Mouse (Mus musculus) midbrain, embryonic 13.5 days (tissue): Measurements from ENCODE around the gene Ulk3. TPM values are rescaled to one million over a fixed set of nuclear protein-coding genes. Genes with fewer than 3 reads are reported as not detected.

Experiments
- ATAC-seq: fragments of 200-750 bp; cut with Nextera tagmentation; 2 replicates; pipeline ENCODE4 v1.8.0; 2017; ENCODE audit warnings: mild to moderate bottlenecking, moderate TSS enrichment, moderate library complexity
- H3K27ac ChIP-seq: fragments of 300-500 bp; sonication (generic); 2 replicates; pipeline ENCODE4 v1.5.1; 2015; ENCODE audit warnings: inconsistent platforms, mild to moderate bottlenecking, moderate library complexity
- H3K27me3 ChIP-seq: fragments of 300-500 bp; sonication (generic); 2 replicates; pipeline ENCODE4 v1.6.1; 2015; ENCODE audit warnings: mild to moderate bottlenecking, inconsistent platforms
- H3K36me3 ChIP-seq: fragments of 300-500 bp; sonication (generic); 2 replicates; pipeline ENCODE4 v1.6.1; 2015; ENCODE audit warnings: mild to moderate bottlenecking, inconsistent platforms
- H3K4me1 ChIP-seq: fragments of 300-500 bp; sonication (generic); replicated peaks from 2 replicates; pipeline ENCODE4 v1.6.1; 2015; ENCODE audit warnings: inconsistent platforms
- H3K4me2 ChIP-seq: fragments of 300-500 bp; sonication (generic); replicated peaks from 2 replicates; pipeline ENCODE4 v1.6.1; 2015; ENCODE audit warnings: moderate library complexity, mild to moderate bottlenecking, inconsistent platforms
- H3K4me3 ChIP-seq: fragments of 300-500 bp; sonication (generic); replicated peaks from 2 replicates; pipeline ENCODE4 v1.5.1; 2015; ENCODE audit warnings: mild to moderate bottlenecking, inconsistent platforms
- H3K9ac ChIP-seq: fragments of 300-500 bp; sonication (generic); replicated peaks from 2 replicates; pipeline ENCODE4 v1.6.1; 2015; ENCODE audit warnings: mild to moderate bottlenecking, inconsistent platforms
- H3K9me3 ChIP-seq: fragments of 300-500 bp; sonication (generic); 2 replicates; pipeline ENCODE4 v1.6.1; 2016; ENCODE audit warnings: mild to moderate bottlenecking, inconsistent platforms
- WGBS: fragments of 180-500 bp; shearing (Covaris S2); methylation state at CpG from one replicate; pipeline ENCODE4 v1.1.7; 2015; 5-methylcytosine and 5-hydroxymethylcytosine counted together
- polyA plus RNA-seq: library from polyadenylated mRNA; unstranded; fragments of >200 nt; fragmentation: Nextera tagmentation; extraction: Ambion mirVana; gene quantifications from 2 replicates; pipeline ENCODE4 v1.2.1, GENCODE M21; 2015

The Ulk3 gene
- polyA plus RNA-seq, 1 experiment from 2014 or later, result 23.5 TPM

GRCm38 (mm10) chr9:57604875-57605274 is 15.6 kb downstream of the Ulk3 start:
- 66% methylated on average over 4 of the region's 4 CpGs for WGBS
- H3K9me3 ChIP-seq, result no peaks in the 10 kb centered on the region
- H3K27ac ChIP-seq, result no peak overlapping the region
- peaks cover 36% of the 10 kb centered on the region for H3K4me1 ChIP-seq
- no peaks in the 10 kb centered on the region for H3K36me3 ChIP-seq
- ATAC-seq, result no peak
- no peak overlapping the region for H3K4me2 ChIP-seq
- H3K27me3 ChIP-seq, result peaks cover 39% of the 10 kb centered on the region
- no peak overlapping the region for H3K9ac ChIP-seq
- no peak overlapping the region for H3K4me3 ChIP-seq

- 7% methylated on average over 9 of the region's 9 CpGs for WGBS
- Histone ChIP-seq H3K27me3 (peaks cover 39% of the 10 kb centered on the region), H3K27ac (no peak overlapping the region), H3K4me2 (peak overlapping the region; percentile 49; the same call in 1 of the 2 replicates), H3K9ac (no peak overlapping the region), H3K4me1 (peaks cover 36% of the 10 kb centered on the region), H3K36me3 (no peaks in the 10 kb centered on the region), H3K4me3 (no peak overlapping the region), H3K9me3 (no peaks in the 10 kb centered on the region)
- ATAC-seq, result peak; percentile 55
Measured at GRCm38 (mm10) chr9:57605503-57605902, 16.3 kb downstream of the Ulk3 start.

- H3K9me3 ChIP-seq, result no peaks in the 10 kb centered on the region
- 5% methylated on average over 24 of the region's 24 CpGs for WGBS
- H3K27ac ChIP-seq, result no peak within 1 kb of the TSS
- peaks cover 34% of the 10 kb centered on the region for H3K4me1 ChIP-seq
- 0 out of 2 replicates have a peak within 1 kb of the TSS, but pooled peaks have one; percentile 28 for H3K9ac ChIP-seq
- peak within 1 kb of the TSS; percentile 49 for H3K4me2 ChIP-seq
- H3K36me3 ChIP-seq, result no peaks in the 10 kb centered on the region
- ATAC-seq, result peak; percentile 65
- H3K4me3 ChIP-seq, result no peak within 1 kb of the TSS; the same call in 1 of the 2 replicates
- H3K27me3 ChIP-seq, result peaks cover 39% of the 10 kb centered on the region
Measured at GRCm38 (mm10) chr9:57606139-57606851, 17.0 kb downstream of the Ulk3 start, which contains the start of gene Cplx3. Cplx3 (minus strand) TSS chr9:57606281.

- no peak for ATAC-seq
Measured at GRCm38 (mm10) chr9:57609803-57610202, 20.6 kb downstream of the Ulk3 start.

GRCm38 (mm10) chr9:57610359-57610826 is 21.1 kb downstream of the Ulk3 start:
- no peaks in the 10 kb centered on the region for H3K9me3 ChIP-seq
- H3K4me1 ChIP-seq, result peaks cover 29% of the 10 kb centered on the region
- WGBS, result 50% methylated on average over 3 of the region's 3 CpGs
- H3K4me2 ChIP-seq, result no peak overlapping the region
- no peak overlapping the region for H3K4me3 ChIP-seq
- no peak overlapping the region for H3K27ac ChIP-seq
- peaks cover 24% of the 10 kb centered on the region for H3K27me3 ChIP-seq
- ATAC-seq, result no peak
- no peak overlapping the region for H3K9ac ChIP-seq
- no peaks in the 10 kb centered on the region for H3K36me3 ChIP-seq

More at GRCm38 (mm10) chr9:57609803-57610202, 20.6 kb downstream of the Ulk3 start:
- no peaks in the 10 kb centered on the region for H3K36me3 ChIP-seq
- peaks cover 33% of the 10 kb centered on the region for H3K4me1 ChIP-seq
- H3K27me3 ChIP-seq, result peaks cover 28% of the 10 kb centered on the region
- H3K27ac ChIP-seq, result no peak overlapping the region
- no peak overlapping the region for H3K4me3 ChIP-seq
- H3K4me2 ChIP-seq, result no peak overlapping the region
- H3K9me3 ChIP-seq, result no peaks in the 10 kb centered on the region
- WGBS, result 64% methylated on average over 3 of the region's 3 CpGs
- H3K9ac ChIP-seq, result no peak overlapping the region

- WGBS, result 88% methylated on average over 7 of the region's 7 CpGs
- no peaks in the 10 kb centered on the region for H3K9me3 ChIP-seq
Measured at GRCm38 (mm10) chr9:57612587-57612986, 23.3 kb downstream of the Ulk3 start.

GRCm38 (mm10) chr9:57613975-57614374 is 24.7 kb downstream of the Ulk3 start:
- 79% methylated on average over 7 of the region's 7 CpGs for WGBS
- no peaks in the 10 kb centered on the region for H3K9me3 ChIP-seq
- no peak overlapping the region for H3K9ac ChIP-seq
- no peak overlapping the region for H3K4me3 ChIP-seq
- H3K4me1 ChIP-seq, result peaks cover 12% of the 10 kb centered on the region
- H3K4me2 ChIP-seq, result no peak overlapping the region
- H3K36me3 ChIP-seq, result no peaks in the 10 kb centered on the region
- ATAC-seq, result no peak
- H3K27ac ChIP-seq, result no peak overlapping the region
- H3K27me3 ChIP-seq, result 0 out of 2 replicates have a peak, but pooled peaks cover under 1% of the 10 kb centered on the region

More at GRCm38 (mm10) chr9:57612587-57612986, 23.3 kb downstream of the Ulk3 start:
- no peaks in the 10 kb centered on the region for H3K36me3 ChIP-seq
- ATAC-seq, result no peak
- no peak overlapping the region for H3K4me2 ChIP-seq
- H3K9ac ChIP-seq, result no peak overlapping the region
- H3K4me3 ChIP-seq, result no peak overlapping the region
- peaks cover 12% of the 10 kb centered on the region for H3K4me1 ChIP-seq
- H3K27ac ChIP-seq, result no peak overlapping the region
- H3K27me3 ChIP-seq, result peaks cover 6% of the 10 kb centered on the region; the same call in 1 of the 2 replicates

- ATAC-seq, result no peak
- H3K4me1 ChIP-seq, result peaks cover 12% of the 10 kb centered on the region
- H3K4me2 ChIP-seq, result no peak overlapping the region
- H3K27me3 ChIP-seq, result no peaks in the 10 kb centered on the region
- H3K36me3 ChIP-seq, result no peaks in the 10 kb centered on the region
- WGBS, result 92% methylated on average over 4 of the region's 4 CpGs
- no peak overlapping the region for H3K9ac ChIP-seq
- H3K4me3 ChIP-seq, result no peak overlapping the region
- H3K9me3 ChIP-seq, result no peaks in the 10 kb centered on the region
- no peak overlapping the region for H3K27ac ChIP-seq
Measured at GRCm38 (mm10) chr9:57614786-57615185, 25.5 kb downstream of the Ulk3 start.

- no peak overlapping the region for H3K9ac ChIP-seq
- 81% methylated on average over 8 of the region's 8 CpGs for WGBS
- H3K27ac ChIP-seq, result no peak overlapping the region
- no peak for ATAC-seq
- H3K4me1 ChIP-seq, result no peaks in the 10 kb centered on the region
- H3K4me3 ChIP-seq, result no peak overlapping the region
- no peaks in the 10 kb centered on the region for H3K27me3 ChIP-seq
- H3K4me2 ChIP-seq, result no peak overlapping the region
- no peaks in the 10 kb centered on the region for H3K9me3 ChIP-seq
- H3K36me3 ChIP-seq, result no peaks in the 10 kb centered on the region
Measured at GRCm38 (mm10) chr9:57617556-57618169, 28.4 kb downstream of the Ulk3 start.

GRCm38 (mm10) chr9:57618854-57619253 is 29.6 kb downstream of the Ulk3 start:
- whole genome bisulfite sequencing, result 89% methylated on average over 8 of the region's 8 CpGs
- Histone ChIP-seq H3K4me2 (no peak overlapping the region), H3K9me3 (no peaks in the 10 kb centered on the region), H3K9ac (no peak overlapping the region), H3K4me1 (no peaks in the 10 kb centered on the region), H3K36me3 (no peaks in the 10 kb centered on the region), H3K4me3 (no peak overlapping the region), H3K27ac (no peak overlapping the region), H3K27me3 (no peaks in the 10 kb centered on the region)
- ATAC-seq, result no peak

GRCm38 (mm10) chr9:57620674-57621073 is 31.4 kb downstream of the Ulk3 start, which contains the start of gene Lman1l:
Lman1l (minus strand) TSS chr9:57620774.
- H3K4me1 ChIP-seq, result no peaks in the 10 kb centered on the region
- peaks cover 18% of the 10 kb centered on the region for H3K36me3 ChIP-seq
- no peak within 1 kb of the TSS for H3K9ac ChIP-seq
- H3K4me2 ChIP-seq, result no peak within 1 kb of the TSS
- no peaks in the 10 kb centered on the region for H3K9me3 ChIP-seq
- 97% methylated on average over 5 of the region's 5 CpGs for WGBS
- no peaks in the 10 kb centered on the region for H3K27me3 ChIP-seq
- no peak within 1 kb of the TSS for H3K4me3 ChIP-seq
- H3K27ac ChIP-seq, result no peak within 1 kb of the TSS
- ATAC-seq, result no peak

- peaks cover 53% of the 10 kb centered on the region for H3K36me3 ChIP-seq
- H3K4me1 ChIP-seq, result 0 out of 2 replicates have a peak, but pooled peaks cover 4% of the 10 kb centered on the region
- H3K4me2 ChIP-seq, result no peak overlapping the region
- H3K4me3 ChIP-seq, result no peak overlapping the region
- no peak overlapping the region for H3K9ac ChIP-seq
- H3K9me3 ChIP-seq, result no peaks in the 10 kb centered on the region
- WGBS, result 94% methylated on average over 7 of the region's 7 CpGs
- H3K27ac ChIP-seq, result no peak overlapping the region
- no peaks in the 10 kb centered on the region for H3K27me3 ChIP-seq
- ATAC-seq, result no peak
Measured at GRCm38 (mm10) chr9:57624295-57624694, 35.0 kb downstream of the Ulk3 start.
